Mouse (Mus musculus) heart, embryonic 12.5 days (tissue): ENCODE data around the gene Cdc42se2. TPM values are rescaled to one million over a fixed set of nuclear protein-coding genes. Genes with fewer than 3 reads are reported as not detected.

ENCODE experiments used
- ATAC-seq: fragments of 200-750 bp; cut with Nextera tagmentation; 2 replicates; pipeline ENCODE4 v1.8.0; 2017; ENCODE audit warnings: moderate TSS enrichment, moderate library complexity; ENCODE audit not compliant: insufficient number of reproducible peaks, low FRiP score
- H3K27ac ChIP-seq: fragments of 300-500 bp; sonication (generic); 2 replicates; pipeline ENCODE4 v1.5.1; 2016; ENCODE audit warnings: mild to moderate bottlenecking, moderate library complexity; ENCODE audit not compliant: poor library complexity, severe bottlenecking
- H3K27me3 ChIP-seq: fragments of 300-500 bp; sonication (generic); replicated peaks from 2 replicates; pipeline ENCODE4 v1.6.1; 2016; ENCODE audit warnings: mild to moderate bottlenecking, moderate library complexity
- H3K36me3 ChIP-seq: fragments of 300-500 bp; sonication (generic); 2 replicates; pipeline ENCODE4 v1.6.1; 2016; ENCODE audit warnings: mild to moderate bottlenecking, moderate library complexity
- H3K4me1 ChIP-seq: fragments of 300-500 bp; sonication (generic); replicated peaks from 2 replicates; pipeline ENCODE4 v1.6.1; 2016; ENCODE audit warnings: mild to moderate bottlenecking
- H3K4me2 ChIP-seq: fragments of 300-500 bp; sonication (generic); 2 replicates; pipeline ENCODE4 v1.6.1; 2016; ENCODE audit warnings: mild to moderate bottlenecking, moderate library complexity
- H3K4me3 ChIP-seq: fragments of 300-500 bp; sonication (generic); 2 replicates; pipeline ENCODE4 v1.5.1; 2016; ENCODE audit warnings: mild to moderate bottlenecking
- H3K9ac ChIP-seq: fragments of 300-500 bp; sonication (generic); 2 replicates; pipeline ENCODE4 v1.6.1; 2016; ENCODE audit warnings: mild to moderate bottlenecking, moderate library complexity
- H3K9me3 ChIP-seq: fragments of 300-500 bp; sonication (generic); replicated peaks from 2 replicates; pipeline ENCODE4 v1.6.1; 2016; ENCODE audit warnings: mild to moderate bottlenecking, moderate library complexity
- WGBS: fragments of 180-500 bp; shearing (Covaris S2); methylation state at CpG from one replicate; pipeline ENCODE4 v1.1.7; 2016; 5-methylcytosine and 5-hydroxymethylcytosine counted together
- polyA plus RNA-seq: library from polyadenylated mRNA; unstranded; fragments of >200 nt; fragmentation: Nextera tagmentation; extraction: Ambion mirVana; gene quantifications from 2 replicates; pipeline ENCODE4 v1.2.1, GENCODE M21; 2016

Cdc42se2 gene
- polyA plus RNA-seq, 1 experiment from 2014 or later, result 68.9 TPM

DNA sequence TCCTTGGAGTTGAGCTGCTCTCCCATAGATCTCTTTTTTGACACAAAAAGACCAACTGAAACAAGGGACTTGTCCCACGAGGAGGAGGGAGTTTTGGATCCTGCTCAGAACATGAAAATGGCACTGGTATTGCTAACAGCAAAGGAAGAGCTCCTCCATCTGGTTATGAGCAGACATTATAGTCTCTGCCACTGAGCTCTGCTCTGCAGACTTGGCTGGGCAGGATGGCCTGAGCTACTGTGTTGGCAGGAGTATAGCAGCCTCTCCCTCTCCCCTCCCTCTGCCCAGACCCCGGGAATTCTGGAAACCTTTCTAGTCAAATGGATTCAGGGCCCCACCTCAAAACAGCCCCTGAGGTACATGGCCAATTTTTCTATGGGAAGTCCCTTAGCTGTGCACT is 77.8 kb downstream of the Cdc42se2 start:
- peaks cover 9% of the 10 kb centered on the region for H3K4me1 ChIP-seq
- H3K27ac ChIP-seq, result no peak overlapping the region
- peaks cover 8% of the 10 kb centered on the region for H3K36me3 ChIP-seq
- no peak for ATAC-seq
- WGBS, result 71% methylated on average over 2 of the region's 2 CpGs
- H3K9me3 ChIP-seq, result no peaks in the 10 kb centered on the region
- H3K4me2 ChIP-seq, result no peak overlapping the region
- H3K27me3 ChIP-seq, result no peaks in the 10 kb centered on the region
- H3K4me3 ChIP-seq, result no peak overlapping the region
- no peak overlapping the region for H3K9ac ChIP-seq

DNA sequence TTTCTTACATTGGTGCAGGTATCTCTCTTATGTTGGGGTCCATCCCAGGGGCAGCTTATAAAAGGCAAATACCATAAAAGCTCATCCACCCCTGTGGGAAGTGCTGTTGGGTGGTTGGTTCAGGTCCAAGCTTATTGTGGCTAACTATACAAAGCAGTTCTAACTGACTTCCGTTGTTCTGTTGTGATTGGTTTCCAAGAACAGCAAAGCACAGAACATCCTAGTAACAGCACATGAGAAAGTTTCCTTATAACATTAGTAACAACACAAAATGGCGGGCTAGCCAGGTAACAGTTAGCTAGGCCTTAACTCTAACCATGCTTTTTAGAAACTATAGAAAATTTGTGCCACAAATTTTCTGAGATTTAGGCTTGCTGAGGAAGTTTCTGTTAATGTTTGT is 79.3 kb downstream of the Cdc42se2 start:
- Histone ChIP-seq H3K27ac (no peak overlapping the region), H3K4me2 (no peak overlapping the region), H3K9ac (no peak overlapping the region), H3K4me1 (peaks cover 9% of the 10 kb centered on the region), H3K4me3 (no peak overlapping the region), H3K9me3 (no peaks in the 10 kb centered on the region), H3K27me3 (no peaks in the 10 kb centered on the region), H3K36me3 (0 out of 2 replicates have a peak, but pooled peaks cover 6% of the 10 kb centered on the region)
- ATAC-seq, result no peak
- whole genome bisulfite sequencing, result 84% methylated on average over 2 of the region's 2 CpGs

DNA sequence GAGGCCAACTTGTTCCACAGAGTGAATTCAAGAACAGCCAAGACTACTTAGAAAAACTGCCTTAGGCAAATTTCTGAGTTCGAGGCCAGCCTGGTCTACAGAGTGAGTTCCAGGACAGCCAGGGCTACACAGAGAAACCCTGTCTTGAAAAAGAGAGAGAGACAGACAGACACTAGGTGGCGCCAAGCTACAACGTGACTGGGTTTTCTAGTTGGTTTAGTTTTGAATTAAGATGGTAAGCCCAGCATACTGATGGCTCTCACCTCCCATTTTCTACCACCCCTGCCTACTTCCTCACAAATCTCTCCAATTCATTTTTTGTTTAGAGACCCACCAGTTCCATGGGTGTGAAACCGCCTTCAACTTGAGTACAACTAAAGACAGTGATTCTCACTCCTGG is 84.2 kb downstream of the Cdc42se2 start:
- Histone ChIP-seq H3K36me3 (0 out of 2 replicates have a peak, but pooled peaks cover 2% of the 10 kb centered on the region), H3K9ac (no peak overlapping the region), H3K4me1 (no peaks in the 10 kb centered on the region), H3K4me2 (no peak overlapping the region), H3K9me3 (no peaks in the 10 kb centered on the region), H3K4me3 (no peak overlapping the region), H3K27ac (no peak overlapping the region), H3K27me3 (no peaks in the 10 kb centered on the region)
- WGBS, result 31% methylated on average over 4 of the region's 4 CpGs
- no peak for ATAC-seq

DNA sequence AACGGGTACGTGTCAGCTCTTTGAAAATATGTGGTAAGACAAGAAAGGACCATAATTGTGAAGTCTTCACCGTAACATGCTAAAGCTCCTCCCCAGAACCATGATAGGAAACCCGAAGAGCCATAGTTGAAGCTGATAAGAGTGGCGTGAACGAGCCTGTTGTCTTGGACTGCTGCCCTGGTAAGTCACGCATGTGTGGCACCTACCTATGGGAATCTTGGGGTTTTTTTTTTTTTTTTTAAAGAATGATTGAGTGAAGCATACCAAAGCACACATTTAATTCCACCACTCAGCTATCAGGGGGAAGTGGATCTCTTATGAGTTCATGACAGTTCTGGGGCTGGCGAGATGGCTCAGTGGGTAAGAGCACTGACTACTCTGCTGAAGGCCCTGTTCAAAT is 85.6 kb downstream of the Cdc42se2 start:
- no peak overlapping the region for H3K9ac ChIP-seq
- H3K27ac ChIP-seq, result no peak overlapping the region
- H3K36me3 ChIP-seq, result peaks cover 8% of the 10 kb centered on the region
- no peaks in the 10 kb centered on the region for H3K9me3 ChIP-seq
- no peak overlapping the region for H3K4me3 ChIP-seq
- no peaks in the 10 kb centered on the region for H3K4me1 ChIP-seq
- no peaks in the 10 kb centered on the region for H3K27me3 ChIP-seq
- WGBS, result 84% methylated on average over 8 of the region's 8 CpGs
- no peak for ATAC-seq
- no peak overlapping the region for H3K4me2 ChIP-seq

DNA sequence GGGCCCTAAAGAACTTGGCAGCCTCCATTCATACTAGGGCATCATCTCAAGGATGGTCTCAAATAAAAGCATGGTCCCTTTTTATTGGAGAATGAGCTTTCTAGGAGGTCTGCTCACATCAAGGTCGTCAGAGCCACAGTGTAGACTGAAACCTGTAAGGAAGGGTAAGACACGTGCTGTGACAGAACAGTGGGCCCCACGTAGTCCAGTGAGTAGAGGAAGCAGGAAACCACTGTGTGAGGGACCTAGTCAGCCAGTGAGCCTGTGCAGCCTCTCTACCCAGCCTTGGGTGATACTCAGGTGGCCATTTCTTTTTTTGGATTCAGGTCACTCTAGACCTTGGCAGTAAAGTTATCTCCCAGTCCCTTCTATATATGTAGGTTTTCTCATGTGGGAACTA is 87.5 kb downstream of the Cdc42se2 start:
- WGBS, result 84% methylated on average over 3 of the region's 3 CpGs
- no peak overlapping the region for H3K9ac ChIP-seq
- no peak overlapping the region for H3K27ac ChIP-seq
- no peak for ATAC-seq
- peaks cover 23% of the 10 kb centered on the region for H3K36me3 ChIP-seq
- H3K4me3 ChIP-seq, result no peak overlapping the region
- no peaks in the 10 kb centered on the region for H3K4me1 ChIP-seq
- H3K4me2 ChIP-seq, result no peak overlapping the region
- no peaks in the 10 kb centered on the region for H3K27me3 ChIP-seq
- H3K9me3 ChIP-seq, result no peaks in the 10 kb centered on the region

DNA sequence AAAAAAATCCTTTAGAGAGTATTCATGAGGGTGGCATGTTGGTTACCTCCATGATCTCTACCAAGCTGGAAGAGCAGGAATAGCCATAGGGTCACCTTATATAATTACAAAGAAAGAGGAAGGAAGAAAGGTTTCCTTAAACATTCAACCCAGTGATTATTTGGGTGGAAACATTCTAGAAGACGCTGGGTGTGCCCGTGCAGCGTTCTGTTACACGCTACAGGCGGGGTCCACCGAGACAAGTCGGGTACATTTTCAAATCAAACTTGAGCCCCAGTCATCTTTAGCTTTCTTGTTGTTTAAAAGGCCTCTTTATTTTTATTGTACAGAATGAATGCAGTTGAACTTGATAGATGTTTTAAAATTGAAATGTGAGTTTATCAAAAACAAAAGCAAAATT is 88.8 kb downstream of the Cdc42se2 start:
- Histone ChIP-seq H3K27ac (no peak overlapping the region), H3K4me3 (no peak overlapping the region), H3K27me3 (no peaks in the 10 kb centered on the region), H3K9me3 (no peaks in the 10 kb centered on the region), H3K9ac (no peak overlapping the region), H3K36me3 (peaks cover 34% of the 10 kb centered on the region), H3K4me1 (no peaks in the 10 kb centered on the region), H3K4me2 (no peak overlapping the region)
- ATAC-seq, result no peak
- 97% methylated on average over 7 of the region's 7 CpGs for WGBS

DNA sequence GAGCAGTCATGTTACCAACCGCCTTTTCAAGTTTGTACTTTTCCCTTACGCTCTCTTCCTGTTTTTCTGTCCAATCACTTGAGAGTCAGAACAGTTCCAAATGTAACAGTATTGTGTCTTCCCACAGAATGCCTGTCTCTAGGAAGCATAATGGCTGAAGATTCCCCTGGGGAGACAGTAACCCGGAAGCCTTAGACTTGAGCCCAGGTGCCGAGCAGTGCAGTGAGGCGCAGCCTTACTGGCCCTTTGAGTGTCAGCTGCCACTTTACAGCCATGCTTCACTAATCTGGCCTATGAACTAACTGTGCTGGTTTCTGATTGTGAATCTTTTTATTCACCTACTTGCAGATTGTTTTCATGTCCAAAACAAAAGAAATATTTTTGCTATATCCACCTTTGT is 89.9 kb downstream of the Cdc42se2 start:
- H3K27ac ChIP-seq, result no peak overlapping the region
- no peaks in the 10 kb centered on the region for H3K9me3 ChIP-seq
- no peaks in the 10 kb centered on the region for H3K27me3 ChIP-seq
- no peak for ATAC-seq
- no peaks in the 10 kb centered on the region for H3K4me1 ChIP-seq
- peaks cover 38% of the 10 kb centered on the region for H3K36me3 ChIP-seq
- no peak overlapping the region for H3K4me3 ChIP-seq
- 92% methylated on average over 5 of the region's 5 CpGs for WGBS
- no peak overlapping the region for H3K9ac ChIP-seq
- no peak overlapping the region for H3K4me2 ChIP-seq

DNA sequence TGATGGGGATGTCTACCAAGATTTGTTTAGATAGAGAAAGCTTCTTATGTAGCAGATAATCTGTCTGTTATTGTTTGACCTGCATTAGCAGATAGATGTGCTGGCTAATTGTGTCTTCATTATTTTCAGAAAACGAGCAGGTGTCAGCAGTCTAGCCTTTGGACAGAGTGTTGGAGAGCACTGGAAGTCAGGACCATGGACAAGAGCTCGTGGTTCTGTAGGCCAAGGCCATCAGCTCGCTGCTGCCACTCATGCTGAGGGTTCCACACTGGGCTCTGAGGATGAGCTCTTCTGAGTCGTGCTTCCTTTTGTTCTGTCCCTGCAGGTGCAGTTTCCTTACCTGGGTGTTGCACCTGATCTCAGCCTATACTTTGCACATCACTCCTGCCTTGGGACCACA is 91.5 kb downstream of the Cdc42se2 start:
- no peak overlapping the region for H3K4me2 ChIP-seq
- H3K4me3 ChIP-seq, result no peak overlapping the region
- H3K27ac ChIP-seq, result no peak overlapping the region
- no peak for ATAC-seq
- H3K4me1 ChIP-seq, result no peaks in the 10 kb centered on the region
- 62% methylated on average over 4 of the region's 4 CpGs for WGBS
- no peaks in the 10 kb centered on the region for H3K27me3 ChIP-seq
- peaks cover 51% of the 10 kb centered on the region for H3K36me3 ChIP-seq
- no peak overlapping the region for H3K9ac ChIP-seq
- no peaks in the 10 kb centered on the region for H3K9me3 ChIP-seq

DNA sequence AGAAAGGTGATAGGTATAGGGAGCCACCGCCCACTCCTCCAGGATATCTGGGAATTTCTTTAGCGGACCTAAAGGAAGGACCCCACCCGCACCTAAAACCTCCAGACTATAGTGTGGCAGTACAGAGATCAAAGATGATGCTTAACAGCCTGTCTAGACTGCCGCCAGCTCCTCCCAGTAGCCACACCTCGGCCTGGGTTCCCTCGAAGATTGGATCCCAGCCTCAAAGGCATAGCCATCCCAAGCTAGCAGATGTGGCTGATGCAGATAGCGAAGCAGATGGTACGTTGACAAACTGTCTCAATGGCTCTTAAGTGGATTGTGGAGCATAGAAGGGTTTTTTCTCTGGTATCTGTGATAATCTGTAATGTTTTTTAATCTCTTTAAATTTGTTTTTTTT is 93.2 kb downstream of the Cdc42se2 start:
- H3K4me2 ChIP-seq, result no peak overlapping the region
- no peak overlapping the region for H3K9ac ChIP-seq
- H3K9me3 ChIP-seq, result no peaks in the 10 kb centered on the region
- no peak overlapping the region for H3K27ac ChIP-seq
- H3K36me3 ChIP-seq, result peaks cover 62% of the 10 kb centered on the region
- ATAC-seq, result no peak
- H3K27me3 ChIP-seq, result no peaks in the 10 kb centered on the region
- no peaks in the 10 kb centered on the region for H3K4me1 ChIP-seq
- no peak overlapping the region for H3K4me3 ChIP-seq
- 81% methylated on average over 8 of the region's 8 CpGs for WGBS

DNA sequence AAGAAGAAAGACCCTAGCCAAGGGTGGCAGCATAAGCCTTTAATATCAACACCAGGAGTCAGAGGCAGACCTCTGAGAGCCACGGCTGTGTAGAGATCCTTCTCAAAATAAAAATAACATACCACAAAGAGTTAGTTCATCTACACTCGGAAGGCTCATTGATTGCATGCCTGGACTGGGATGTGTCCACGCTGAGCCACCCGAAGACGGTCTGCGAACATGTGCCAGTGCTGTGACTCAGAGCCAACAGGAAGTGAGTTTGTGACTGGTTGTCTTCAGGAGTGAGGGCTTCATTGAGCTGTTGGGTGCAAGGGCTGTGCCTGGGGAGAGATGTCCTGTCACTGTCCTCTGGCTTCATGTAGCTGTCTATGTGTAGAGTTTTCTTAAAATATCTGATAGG is 93.8 kb downstream of the Cdc42se2 start:
- 69% methylated on average over 6 of the region's 6 CpGs for WGBS
- no peaks in the 10 kb centered on the region for H3K4me1 ChIP-seq
- no peak overlapping the region for H3K27ac ChIP-seq
- no peaks in the 10 kb centered on the region for H3K27me3 ChIP-seq
- no peak overlapping the region for H3K9ac ChIP-seq
- no peak for ATAC-seq
- H3K36me3 ChIP-seq, result peaks cover 63% of the 10 kb centered on the region
- H3K4me2 ChIP-seq, result no peak overlapping the region
- no peak overlapping the region for H3K4me3 ChIP-seq
- no peaks in the 10 kb centered on the region for H3K9me3 ChIP-seq

DNA sequence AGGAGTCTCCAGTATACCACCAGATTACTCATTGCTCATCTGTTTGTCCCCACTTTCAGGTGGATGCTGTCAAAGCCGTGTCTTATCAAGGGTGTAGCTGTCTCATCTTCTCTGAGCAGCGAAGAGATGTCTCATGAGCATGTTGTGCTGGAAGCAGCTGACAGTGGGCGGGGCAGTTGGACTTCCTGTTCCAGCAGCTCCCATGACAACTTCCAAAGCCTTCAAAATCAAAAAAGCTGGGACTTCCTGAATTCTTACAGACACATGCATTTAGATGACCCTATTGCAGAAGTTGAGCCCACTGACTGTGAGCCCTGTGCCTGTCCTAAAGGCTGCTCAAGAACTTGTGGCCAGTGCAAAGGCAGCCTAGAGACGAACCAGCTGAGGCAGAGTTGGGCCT is 96.3 kb downstream of the Cdc42se2 start:
- Histone ChIP-seq H3K9ac (no peak overlapping the region), H3K4me2 (no peak overlapping the region), H3K9me3 (no peaks in the 10 kb centered on the region), H3K4me3 (no peak overlapping the region), H3K4me1 (no peaks in the 10 kb centered on the region), H3K27ac (no peak overlapping the region), H3K27me3 (no peaks in the 10 kb centered on the region), H3K36me3 (peaks cover 60% of the 10 kb centered on the region)
- ATAC-seq, result no peak
- 70% methylated on average over 4 of the region's 4 CpGs for WGBS

DNA sequence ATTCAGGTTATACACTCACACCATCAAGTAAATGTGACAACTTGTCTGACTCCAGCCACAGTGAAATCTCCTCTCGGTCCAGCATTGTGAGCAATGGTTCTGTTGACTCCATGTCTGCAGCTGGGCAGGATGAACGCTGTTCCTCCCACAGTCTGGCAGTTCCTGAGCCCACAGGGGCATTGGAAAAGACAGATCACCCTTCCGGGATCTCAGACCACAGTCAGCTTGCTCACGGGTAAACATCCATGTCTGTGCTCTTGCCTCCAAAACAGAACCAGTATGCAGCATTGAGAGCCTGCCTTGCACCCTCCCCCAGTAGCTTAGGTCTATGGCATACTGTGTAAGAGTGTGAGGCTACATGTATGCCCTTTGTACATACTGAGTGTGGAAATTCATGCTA is 97.3 kb downstream of the Cdc42se2 start:
- Histone ChIP-seq H3K4me2 (no peak overlapping the region), H3K9ac (no peak overlapping the region), H3K27me3 (no peaks in the 10 kb centered on the region), H3K36me3 (peaks cover 60% of the 10 kb centered on the region), H3K27ac (no peak overlapping the region), H3K4me1 (no peaks in the 10 kb centered on the region), H3K9me3 (no peaks in the 10 kb centered on the region), H3K4me3 (no peak overlapping the region)
- no peak for ATAC-seq
- 80% methylated on average over 4 of the region's 4 CpGs for WGBS
